Mouse (Mus musculus): ENCODE data around the gene Rara. TPM values are rescaled to one million over a fixed set of nuclear protein-coding genes. Genes with fewer than 3 reads are reported as not detected.

The Rara gene
- total and polyA plus RNA-seq, 3 experiments, result 12.1 to 13.7 TPM; not detected in 1

DNA sequence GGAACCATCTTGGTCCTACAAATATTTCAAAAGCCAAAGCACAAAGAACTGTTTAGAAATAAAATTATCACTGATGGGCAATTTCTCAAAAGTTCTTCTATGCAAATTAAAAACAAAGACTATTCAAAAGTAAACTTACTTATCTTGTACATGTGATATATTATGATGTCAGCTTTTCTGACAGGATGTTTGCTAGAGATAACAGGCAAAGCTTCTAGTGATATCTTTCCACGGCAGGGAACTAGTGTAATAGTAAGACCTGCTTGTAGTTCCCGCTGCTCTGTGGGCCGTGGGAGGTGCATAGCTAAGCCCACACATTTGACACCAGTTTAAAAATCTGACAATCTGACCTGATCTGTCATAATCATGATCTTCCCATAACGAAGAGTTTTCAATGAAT, 82.5 kb downstream of the Rara start (continued):
- TF ChIP-seq UBTF (IDR thresholded peaks at IDR 0.05; ENCODE audit: borderline replicate concordance, insufficient read depth, low read depth, low read length) (no peak), MAZ (IDR thresholded peaks at IDR 0.05; ENCODE audit: low read depth, low read length) (no peak), RAD21 (IDR thresholded peaks at IDR 0.05; ENCODE audit: low read depth, low read length) (no peak), MEF2A (IDR thresholded peaks at IDR 0.05; ENCODE audit: extremely low read depth, insufficient replicate concordance, low read depth, low read length, poor library complexity, severe bottlenecking) (no peak), E2F4 (IDR thresholded peaks at IDR 0.05; ENCODE audit: borderline replicate concordance, low read depth, low read length) (no peak), ZNF384 (IDR thresholded peaks at IDR 0.05; ENCODE audit: low read depth, low read length) (no peak), POLR2AphosphoS5 (IDR thresholded peaks at IDR 0.05; ENCODE audit: borderline replicate concordance, low read depth, low read length) (no peak; the same call in 1 of the 2 replicates), POLR2A (IDR thresholded peaks at IDR 0.05; ENCODE audit: control insufficient read depth in 1 of 2, insufficient read depth in 1 of 2, low read depth in 1 of 2, low read length in 2 of 2, poor library complexity in 1 of 2) (no peak; a peak in 1 of 4 replicates), EP300 (IDR thresholded peaks at IDR 0.05; ENCODE audit: low read depth in 1 of 2, low read length in 2 of 2) (peak; percentile 61 to 64)

DNA sequence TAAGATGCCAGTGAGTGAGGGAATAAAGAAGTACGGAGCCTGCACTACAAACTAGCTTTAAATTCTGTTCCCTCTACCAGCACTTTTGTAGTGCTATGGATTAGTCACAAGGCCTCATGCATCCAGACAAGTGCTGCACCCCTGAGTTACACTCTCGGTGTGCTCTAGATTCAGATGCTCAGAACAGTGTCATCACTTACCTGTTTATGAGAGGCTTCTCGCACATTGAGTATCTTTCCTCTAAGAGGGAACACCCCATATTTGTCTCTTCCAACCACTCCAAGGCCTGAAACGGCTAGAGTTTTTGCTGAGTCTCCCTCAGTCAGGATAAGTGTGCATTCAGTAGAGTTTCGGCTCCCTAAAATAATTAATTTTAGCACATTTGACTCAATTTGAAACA, 83.1 kb downstream of the Rara start:
- peaks cover 2 to 7% of the 10 kb centered on the region in 2 experiments; a peak in 2 of 4 replicates for H3K4me1 ChIP-seq (ENCODE audit: control insufficient read depth in 1 of 2, insufficient read depth in 2 of 2, low read length in 2 of 2)
- H3K9me3 ChIP-seq (replicated peaks; ENCODE audit: insufficient read depth, low read length), result no peaks in the 10 kb centered on the region

DNA sequence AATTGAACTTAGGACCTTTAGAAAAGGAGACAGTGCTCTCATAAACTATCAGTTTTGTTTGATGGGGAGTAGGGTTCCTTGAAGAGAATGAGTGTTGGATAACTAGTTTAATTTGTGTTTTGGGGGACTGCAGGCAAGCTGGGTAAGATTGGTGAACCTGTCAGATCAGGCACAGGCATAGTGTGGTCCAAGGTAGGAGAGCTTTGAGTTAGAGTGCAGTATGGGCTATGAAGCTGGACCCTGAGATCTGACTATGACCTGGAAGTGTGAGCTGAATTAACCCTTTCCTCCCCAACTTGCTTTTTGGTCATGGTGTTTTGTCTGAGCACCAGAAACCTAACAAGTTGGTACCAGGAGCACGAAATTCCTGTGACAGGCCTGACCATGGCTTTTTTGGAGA, 86.2 kb downstream of the Rara start:
- DNase-seq (ENCODE audit: low read depth, low spot score), result no peak
- H3K9me3 ChIP-seq (replicated peaks; ENCODE audit: insufficient read depth, low read length), result no peaks in the 10 kb centered on the region
- no peak overlapping the region for H3K9ac ChIP-seq (ENCODE audit: control insufficient read depth, low read depth, low read length, poor library complexity, severe bottlenecking)
- H3K27me3 ChIP-seq (ENCODE audit: control insufficient read depth in 1 of 2, insufficient read depth in 2 of 2, low read length in 2 of 2), result no peaks in the 10 kb centered on the region
- H3K79me2 ChIP-seq (ENCODE audit: control insufficient read depth, insufficient read depth, low read length, poor library complexity), result peaks cover 14% of the 10 kb centered on the region
- H3K4me3 ChIP-seq (ENCODE audit: control insufficient read depth in 1 of 2, insufficient read depth in 1 of 2, low read depth in 2 of 2, low read length in 2 of 2), result no peak overlapping the region
- H3K27ac ChIP-seq (ENCODE audit: control insufficient read depth, low read depth, low read length), result no peak overlapping the region
- peaks cover 2 to 7% of the 10 kb centered on the region in 2 experiments; a peak in 2 of 4 replicates for H3K4me1 ChIP-seq (ENCODE audit: control insufficient read depth in 1 of 2, insufficient read depth in 2 of 2, low read length in 2 of 2)
- TF ChIP-seq RCOR1 (IDR thresholded peaks at IDR 0.05; ENCODE audit: low read depth, low read length), result no peak
- TF ChIP-seq NELFE (IDR thresholded peaks at IDR 0.05; ENCODE audit: low read depth, low read length), result no peak
- no peak for TF ChIP-seq CHD2 (IDR thresholded peaks at IDR 0.05; ENCODE audit: low read length)
- TF ChIP-seq EP300 (IDR thresholded peaks at IDR 0.05; ENCODE audit: low read depth in 1 of 2, low read length in 2 of 2), result no peak
- no peak for TF ChIP-seq ZMIZ1 (IDR thresholded peaks at IDR 0.05; ENCODE audit: low read depth, low read length)
- TF ChIP-seq POLR2A (IDR thresholded peaks at IDR 0.05; ENCODE audit: control insufficient read depth in 1 of 2, insufficient read depth in 1 of 2, low read depth in 1 of 2, low read length in 2 of 2, poor library complexity in 1 of 2), result 0 out of 4 replicates have a peak, but pooled peaks of 1 of the 2 experiments have one; percentile 3
- H3K36me3 ChIP-seq (ENCODE audit: control insufficient read depth in 1 of 2, insufficient read depth in 2 of 2, low read length in 2 of 2), result peaks cover 62 to 94% of the 10 kb centered on the region in 2 experiments

More for the DNA sequence above, 83.1 kb downstream of the Rara start:
- Histone ChIP-seq H3K36me3 (ENCODE audit: control insufficient read depth in 1 of 2, insufficient read depth in 2 of 2, low read length in 2 of 2) (peaks cover 52 to 88% of the 10 kb centered on the region in 2 experiments), H3K27ac (ENCODE audit: control insufficient read depth, low read depth, low read length) (no peak overlapping the region), H3K4me3 (ENCODE audit: control insufficient read depth in 1 of 2, insufficient read depth in 1 of 2, low read depth in 2 of 2, low read length in 2 of 2) (no peak overlapping the region), H3K79me2 (ENCODE audit: control insufficient read depth, insufficient read depth, low read length, poor library complexity) (peaks cover 8% of the 10 kb centered on the region; the same call in 1 of the 2 replicates), H3K27me3 (ENCODE audit: control insufficient read depth in 1 of 2, insufficient read depth in 2 of 2, low read length in 2 of 2) (no peaks in the 10 kb centered on the region), H3K9ac (ENCODE audit: control insufficient read depth, low read depth, low read length, poor library complexity, severe bottlenecking) (no peak overlapping the region)
- no peak for TF ChIP-seq GABPA (IDR thresholded peaks at IDR 0.05; ENCODE audit: low read depth, low read length)
- TF ChIP-seq POLR2AphosphoS2 (IDR thresholded peaks at IDR 0.05; ENCODE audit: low read length), result peak; percentile 66
- DNase-seq (ENCODE audit: low read depth, low spot score), result no peak
